Mouse (Mus musculus) CH12.LX (cell line): ENCODE measurements around the gene Macrod1.

Experiments used
- CHD2 ChIP-seq: IDR thresholded peaks from 2 replicates; pipeline ENCODE4 v1.6.1; 2011; ENCODE audit warnings: low read length, improper control_type of control experiment
- CTCF ChIP-seq, 2 experiments: IDR thresholded peaks in 1 of 2; conservative IDR thresholded peaks in 1 of 2; 2 replicates each; pipeline ENCODE4 v1.5.1; 2011 to 2012; ENCODE audit warnings: low read depth in 2 of 2, low read length in 2 of 2, improper control_type of control experiment in 1 of 2, inconsistent platforms in 1 of 2, mild to moderate bottlenecking in 1 of 2, moderate library complexity in 1 of 2
- EP300 ChIP-seq: IDR thresholded peaks from 2 replicates; pipeline ENCODE4 v1.6.1; 2011; ENCODE audit warnings: low read length, improper control_type of control experiment
- MXI1 ChIP-seq: IDR thresholded peaks from 2 replicates; pipeline ENCODE4 v1.6.1; 2011; ENCODE audit warnings: mild to moderate bottlenecking, low read depth, low read length, improper control_type of control experiment
- POLR2A ChIP-seq: IDR thresholded peaks from 2 replicates; pipeline ENCODE4 v1.6.1; 2011; ENCODE audit warnings: low read depth, mild to moderate bottlenecking, improper control_type of control experiment, low read length
- TCF12 ChIP-seq: IDR thresholded peaks from 2 replicates; pipeline ENCODE4 v1.6.1; 2014; ENCODE audit warnings: low read depth, mild to moderate bottlenecking, inconsistent platforms, low read length, improper control_type of control experiment

GRCm38 (mm10) chr19:7225096-7225690, 168.6 kb downstream of the Macrod1 start:
- TF ChIP-seq CTCF (conservative IDR thresholded peaks at IDR 0.05 in 1 of 2, IDR thresholded peaks at IDR 0.05 in 1 of 2; ENCODE audit: low read depth in 2 of 2, low read length in 2 of 2): no peak
- TF ChIP-seq EP300: no peak
- TF ChIP-seq TCF12: no peak
- TF ChIP-seq POLR2A: no peak
- no peak for TF ChIP-seq CHD2
- no peak for TF ChIP-seq MXI1
